In genomic region chr4:139158350-139158749, GRCm38 (mm10) we compare ENCODE assay signal across 19 mouse cellular contexts. TPM values are rescaled to one million over a fixed set of nuclear protein-coding genes. Genes with fewer than 3 reads are reported as not detected.
DNase-seq lines count a peak whose midpoint lies in the region; ATAC-seq and TF ChIP-seq lines count a peak whose summit lies in the region.
"Had no signal": no experiment of that assay in that cellular context is flagged by ENCODE, and none has a peak within 500 bp of the region (broad histone marks: within the 10 kb centered on the region; RNA-seq: fewer than 3 reads in every experiment).

No protein-coding gene starts in this region.

- no peak for TF ChIP-seq CTCF in lung, embryonic 14.5 days (IDR thresholded peaks at IDR 0.05; ENCODE audit: low read depth)

- H3K4me3 ChIP-seq in lung, embryonic 14.5 days (ENCODE audit: low read depth, low read length) = no peak overlapping the region
- no peak overlapping the region for H3K4me3 ChIP-seq in intestine, embryonic 15.5 days (replicated peaks)
- H3K4me3 ChIP-seq in stomach, embryonic 16.5 days (replicated peaks; ENCODE audit: low read length) = no peak overlapping the region
- H3K4me3 ChIP-seq: embryonic facial prominence, embryonic 10.5 days; heart, embryonic 13.5 days had no signal

- no peaks in the 10 kb centered on the region for H3K4me1 ChIP-seq in lung, embryonic 14.5 days (ENCODE audit: insufficient read depth)
- H3K4me1 ChIP-seq in intestine, embryonic 15.5 days (replicated peaks) = no peaks in the 10 kb centered on the region
- H3K4me1 ChIP-seq in stomach, embryonic 16.5 days (ENCODE audit: control insufficient read depth, insufficient read depth, low read length) = no peaks in the 10 kb centered on the region
- H3K4me1 ChIP-seq: embryonic facial prominence, embryonic 10.5 days had no signal

- no peak overlapping the region for H3K9ac ChIP-seq in lung, embryonic 14.5 days
- no peak overlapping the region for H3K9ac ChIP-seq in intestine, embryonic 15.5 days
- no peak overlapping the region for H3K9ac ChIP-seq in stomach, embryonic 16.5 days (ENCODE audit: low read length)
- H3K9ac ChIP-seq: heart, embryonic 13.5 days had no signal

- no peaks in the 10 kb centered on the region for H3K9me3 ChIP-seq in lung, embryonic 14.5 days (ENCODE audit: low read depth, low read length)
- H3K9me3 ChIP-seq in intestine, embryonic 15.5 days = no peaks in the 10 kb centered on the region
- H3K9me3 ChIP-seq in stomach, embryonic 16.5 days (replicated peaks; ENCODE audit: control insufficient read depth, low read length) = no peaks in the 10 kb centered on the region
- H3K9me3 ChIP-seq: embryonic facial prominence, embryonic 10.5 days; heart, embryonic 13.5 days had no signal

- no peaks in the 10 kb centered on the region for H3K36me3 ChIP-seq in lung, embryonic 14.5 days (ENCODE audit: insufficient read depth)
- no peaks in the 10 kb centered on the region for H3K36me3 ChIP-seq in intestine, embryonic 15.5 days
- no peaks in the 10 kb centered on the region for H3K36me3 ChIP-seq in stomach, embryonic 16.5 days (ENCODE audit: control insufficient read depth, insufficient read depth, low read length)
- H3K36me3 ChIP-seq: embryonic facial prominence, embryonic 10.5 days; heart, embryonic 13.5 days had no signal

- peak overlapping the region; percentile 36 for H3K4me2 ChIP-seq in lung, embryonic 14.5 days
- no peak overlapping the region; the same call in 1 of the 2 replicates for H3K4me2 ChIP-seq in intestine, embryonic 15.5 days (replicated peaks)
- no peak overlapping the region for H3K4me2 ChIP-seq in stomach, embryonic 16.5 days (ENCODE audit: low read depth, low read length)
- H3K4me2 ChIP-seq: heart, embryonic 13.5 days had no signal

- WGBS in lung, embryonic 14.5 days = 26% methylated on average over 14 of the region's 14 CpGs
- WGBS in intestine, embryonic 15.5 days = 42% methylated on average over 14 of the region's 14 CpGs
- 41% methylated on average over 14 of the region's 14 CpGs for WGBS in stomach, embryonic 16.5 days

- peak; percentile 56 for DNase-seq in lung, embryonic 14.5 days
- DNase-seq in lung, adult 18-20 months = no peak
- DNase-seq in lung, postnatal 36 days = peak; percentile 28
- DNase-seq in adrenal gland, adult (ENCODE audit: inconsistent age in 2 of 2, low spot score in 1 of 2) = no peak
- DNase-seq in T-cell, adult 2 months (ENCODE audit: low spot score) = no peak
- DNase-seq: adrenal gland, adult 8-10 months; adrenal gland, postnatal 36 days; cerebellum, adult 2 months; cerebellum, postnatal 10 days; gastrocnemius, postnatal 36 days; heart, adult 11 months; heart, postnatal 36 days had no signal

- no peak; the same call in 1 of the 2 replicates for ATAC-seq in lung, embryonic 14.5 days (ENCODE audit: insufficient read depth)
- no peak for ATAC-seq in intestine, embryonic 15.5 days
- ATAC-seq in stomach, embryonic 16.5 days (ENCODE audit: insufficient read depth, low FRiP score) = no peak
- ATAC-seq: forebrain, embryonic 14.5 days; Patski had no signal

- 0 out of 2 replicates have a peak overlapping the region, but pooled peaks have one; percentile 9 for H3K27ac ChIP-seq in lung, embryonic 14.5 days (ENCODE audit: low read depth)
- H3K27ac ChIP-seq in intestine, embryonic 15.5 days = 0 out of 2 replicates have a peak overlapping the region, but pooled peaks have one; percentile 10
- H3K27ac ChIP-seq in stomach, embryonic 16.5 days (ENCODE audit: low read length) = peak overlapping the region; percentile 0; the same call in 1 of the 2 replicates
- H3K27ac ChIP-seq: embryonic facial prominence, embryonic 10.5 days; heart, embryonic 13.5 days had no signal

- no peaks in the 10 kb centered on the region for H3K27me3 ChIP-seq in lung, embryonic 14.5 days (ENCODE audit: insufficient read depth, low read length)
- no peaks in the 10 kb centered on the region for H3K27me3 ChIP-seq in intestine, embryonic 15.5 days (replicated peaks)
- no peaks in the 10 kb centered on the region for H3K27me3 ChIP-seq in stomach, embryonic 16.5 days (ENCODE audit: control insufficient read depth, insufficient read depth, low read length)
- H3K27me3 ChIP-seq: CH12.LX; heart, embryonic 13.5 days; Patski had no signal

RNA-seq across cellular contexts. Expression of gene Minos1, which starts 27.4 kb away (rescaled TPM):
- 501 and 531 TPM in 2 replicates for polyA plus RNA-seq in lung, embryonic 14.5 days (2014; fragmentation: Nextera tagmentation; extraction: Ambion mirVana)
- polyA plus RNA-seq in intestine, embryonic 15.5 days (2015; fragmentation: Nextera tagmentation; extraction: Ambion mirVana) = 640 and 702 TPM in 2 replicates
- 442 and 560 TPM in 2 replicates for polyA plus RNA-seq in stomach, embryonic 16.5 days (2015; fragmentation: Nextera tagmentation; extraction: Ambion mirVana)

RNA-seq across cellular contexts. Expression of gene Capzb, which starts 34.3 kb away (rescaled TPM):
- 332 and 336 TPM in 2 replicates for polyA plus RNA-seq in lung, embryonic 14.5 days (2014; fragmentation: Nextera tagmentation; extraction: Ambion mirVana)
- 410 and 425 TPM in 2 replicates for polyA plus RNA-seq in intestine, embryonic 15.5 days (2015; fragmentation: Nextera tagmentation; extraction: Ambion mirVana)
- 421 and 434 TPM in 2 replicates for polyA plus RNA-seq in stomach, embryonic 16.5 days (2015; fragmentation: Nextera tagmentation; extraction: Ambion mirVana)

Comparison
In these comparisons a context has a peak if more than half of its experiments do, and no peak if none do; other contexts are left out.
1. DNase-seq: peak in lung, embryonic 14.5 days (single experiment) and lung, postnatal 36 days (single experiment); none in lung, adult 18-20 months (0 of 2), adrenal gland, adult (0 of 2) and T-cell, adult 2 months (single experiment).
2. Peak in every context shown above with its lines, with median percentiles within 50 percentile points of each other: H3K27ac ChIP-seq.